ENCODE assay signal across 18 mouse cellular contexts in genomic region chr13:35085386-35085785, GRCm38 (mm10). TPM values are rescaled to one million over a fixed set of nuclear protein-coding genes. Genes with fewer than 3 reads are reported as not detected.
DNase-seq lines count a peak whose midpoint lies in the region; ATAC-seq and TF ChIP-seq lines count a peak whose summit lies in the region.
"Had no signal": no experiment of that assay in that cellular context is flagged by ENCODE, and none has a peak within 500 bp of the region (broad histone marks: within the 10 kb centered on the region; RNA-seq: fewer than 3 reads in every experiment).

No protein-coding gene starts in this region.

- no peaks in the 10 kb centered on the region for H3K27me3 ChIP-seq in hindbrain, postnatal 0 days (ENCODE audit: insufficient read depth, low read length)
- H3K27me3 ChIP-seq in hindbrain, embryonic 12.5 days: no peaks in the 10 kb centered on the region
- no peaks in the 10 kb centered on the region for H3K27me3 ChIP-seq in lung, embryonic 14.5 days (ENCODE audit: insufficient read depth, low read length)
- H3K27me3 ChIP-seq in small intestine, adult 2 months (ENCODE audit: control insufficient read depth, insufficient read depth, low read length): no peaks in the 10 kb centered on the region
- no peaks in the 10 kb centered on the region for H3K27me3 ChIP-seq in forebrain, embryonic 10.5 days (ENCODE audit: poor library complexity, severe bottlenecking)
- H3K27me3 ChIP-seq: embryonic facial prominence, embryonic 15.5 days; kidney, embryonic 15.5 days; lung, embryonic 15.5 days; midbrain, embryonic 12.5 days; neural tube, embryonic 15.5 days had no signal

- no peak for ATAC-seq in CD4-positive, CD25-positive, alpha-beta regulatory T cell, adult 4 months
- no peak for ATAC-seq in hindbrain, postnatal 0 days
- no peak for ATAC-seq in hindbrain, embryonic 12.5 days (ENCODE audit: low FRiP score)
- ATAC-seq in lung, embryonic 14.5 days (ENCODE audit: insufficient read depth): no peak
- ATAC-seq: forebrain, postnatal 0 days; inflammation-experienced regulatory T-cells, adult 6 months had no signal

- no peak overlapping the region for H3K9ac ChIP-seq in hindbrain, postnatal 0 days (replicated peaks; ENCODE audit: low read length)
- no peak overlapping the region for H3K9ac ChIP-seq in hindbrain, embryonic 12.5 days
- H3K9ac ChIP-seq in lung, embryonic 14.5 days: no peak overlapping the region
- H3K9ac ChIP-seq: embryonic facial prominence, embryonic 15.5 days; forebrain, postnatal 0 days; kidney, embryonic 15.5 days; lung, embryonic 15.5 days; midbrain, embryonic 12.5 days; neural tube, embryonic 15.5 days had no signal

- no peaks in the 10 kb centered on the region for H3K9me3 ChIP-seq in hindbrain, postnatal 0 days (ENCODE audit: low read length)
- H3K9me3 ChIP-seq in hindbrain, embryonic 12.5 days (replicated peaks): no peaks in the 10 kb centered on the region
- no peaks in the 10 kb centered on the region for H3K9me3 ChIP-seq in lung, embryonic 14.5 days (ENCODE audit: low read depth, low read length)
- no peaks in the 10 kb centered on the region for H3K9me3 ChIP-seq in forebrain, embryonic 10.5 days
- H3K9me3 ChIP-seq: embryonic facial prominence, embryonic 15.5 days; heart, embryonic 10.5 days; hindbrain, embryonic 10.5 days; kidney, embryonic 15.5 days; lung, embryonic 15.5 days; midbrain, embryonic 12.5 days; neural tube, embryonic 15.5 days had no signal

- 0 out of 2 replicates have a peak, but pooled peaks cover 3% of the 10 kb centered on the region for H3K4me1 ChIP-seq in hindbrain, postnatal 0 days (ENCODE audit: insufficient read depth, low read length)
- no peaks in the 10 kb centered on the region for H3K4me1 ChIP-seq in hindbrain, embryonic 12.5 days
- no peaks in the 10 kb centered on the region for H3K4me1 ChIP-seq in lung, embryonic 14.5 days (ENCODE audit: insufficient read depth)
- H3K4me1 ChIP-seq in small intestine, adult 2 months (ENCODE audit: control insufficient read depth, insufficient read depth, insufficient read length, low read length): no peaks in the 10 kb centered on the region; the same call in 1 of the 2 replicates
- no peaks in the 10 kb centered on the region for H3K4me1 ChIP-seq in forebrain, embryonic 10.5 days
- H3K4me1 ChIP-seq: embryonic facial prominence, embryonic 15.5 days; heart, embryonic 10.5 days; hindbrain, embryonic 10.5 days; kidney, embryonic 15.5 days; lung, embryonic 15.5 days; midbrain, embryonic 12.5 days; neural tube, embryonic 15.5 days had no signal

- peak; percentile 26 for DNase-seq in CD4-positive, CD25-positive, alpha-beta regulatory T cell, adult 2 months (ENCODE audit: low read depth, low spot score)
- no peak for DNase-seq in hindbrain, postnatal 0 days (ENCODE audit: low spot score)
- DNase-seq in lung, embryonic 14.5 days: no peak
- DNase-seq in lung, adult 18-20 months: no peak
- no peak for DNase-seq in forebrain, embryonic 10.5 days (ENCODE audit: extremely low spot score, low spot score)
- DNase-seq: adrenal gland, adult 8-10 months; forebrain, postnatal 0 days had no signal

- H3K36me3 ChIP-seq in hindbrain, postnatal 0 days (ENCODE audit: insufficient read depth, low read length): no peaks in the 10 kb centered on the region
- no peaks in the 10 kb centered on the region for H3K36me3 ChIP-seq in hindbrain, embryonic 12.5 days
- no peaks in the 10 kb centered on the region for H3K36me3 ChIP-seq in lung, embryonic 14.5 days (ENCODE audit: insufficient read depth)
- H3K36me3 ChIP-seq in small intestine, adult 2 months (ENCODE audit: control insufficient read depth, insufficient read depth, low read length): no peaks in the 10 kb centered on the region
- H3K36me3 ChIP-seq in forebrain, embryonic 10.5 days (replicated peaks): no peaks in the 10 kb centered on the region
- H3K36me3 ChIP-seq: embryonic facial prominence, embryonic 15.5 days; heart, embryonic 10.5 days; hindbrain, embryonic 10.5 days; kidney, embryonic 15.5 days; lung, embryonic 15.5 days; midbrain, embryonic 12.5 days; neural tube, embryonic 15.5 days had no signal

- H3K27ac ChIP-seq in hindbrain, postnatal 0 days: no peak overlapping the region
- no peak overlapping the region for H3K27ac ChIP-seq in hindbrain, embryonic 12.5 days
- H3K27ac ChIP-seq in lung, embryonic 14.5 days (ENCODE audit: low read depth): no peak overlapping the region
- H3K27ac ChIP-seq in small intestine, adult 2 months (ENCODE audit: insufficient read depth, low read depth, low read length): no peak overlapping the region
- H3K27ac ChIP-seq in forebrain, embryonic 10.5 days: no peak overlapping the region
- H3K27ac ChIP-seq: embryonic facial prominence, embryonic 15.5 days; heart, embryonic 10.5 days; hindbrain, embryonic 10.5 days; kidney, embryonic 15.5 days; lung, embryonic 15.5 days; midbrain, embryonic 12.5 days; neural tube, embryonic 15.5 days had no signal

- no peak overlapping the region for H3K4me2 ChIP-seq in hindbrain, postnatal 0 days (ENCODE audit: low read depth, low read length)
- H3K4me2 ChIP-seq in hindbrain, embryonic 12.5 days (replicated peaks): no peak overlapping the region
- H3K4me2 ChIP-seq in lung, embryonic 14.5 days: no peak overlapping the region
- H3K4me2 ChIP-seq: embryonic facial prominence, embryonic 15.5 days; kidney, embryonic 15.5 days; lung, embryonic 15.5 days; midbrain, embryonic 12.5 days; neural tube, embryonic 15.5 days had no signal

- no peak for TF ChIP-seq POLR2A in small intestine, adult 2 months (IDR thresholded peaks at IDR 0.05; ENCODE audit: low read depth, low read length)

- TF ChIP-seq CTCF in hindbrain, postnatal 0 days (IDR thresholded peaks at IDR 0.05; ENCODE audit: low read depth): peak; percentile 15; the same call in 1 of the 2 replicates
- 0 out of 2 replicates have a peak, but pooled peaks have one; percentile 22 for TF ChIP-seq CTCF in lung, embryonic 14.5 days (IDR thresholded peaks at IDR 0.05; ENCODE audit: low read depth)
- TF ChIP-seq CTCF in small intestine, adult 2 months (IDR thresholded peaks at IDR 0.05; ENCODE audit: extremely low read depth, insufficient read length, insufficient replicate concordance, low read depth, low read length): peak; percentile 25; the same call in 1 of the 2 replicates

- H3K4me3 ChIP-seq in hindbrain, postnatal 0 days (ENCODE audit: low read length): no peak overlapping the region
- H3K4me3 ChIP-seq in hindbrain, embryonic 12.5 days: no peak overlapping the region
- no peak overlapping the region for H3K4me3 ChIP-seq in lung, embryonic 14.5 days (ENCODE audit: low read depth, low read length)
- no peak overlapping the region for H3K4me3 ChIP-seq in small intestine, adult 2 months (ENCODE audit: low read depth, low read length)
- no peak overlapping the region for H3K4me3 ChIP-seq in forebrain, embryonic 10.5 days
- H3K4me3 ChIP-seq: embryonic facial prominence, embryonic 15.5 days; heart, embryonic 10.5 days; hindbrain, embryonic 10.5 days; kidney, embryonic 15.5 days; lung, embryonic 15.5 days; midbrain, embryonic 12.5 days; neural tube, embryonic 15.5 days had no signal

- WGBS in hindbrain, postnatal 0 days: 78% methylated on average over 3 of the region's 3 CpGs
- WGBS in hindbrain, embryonic 12.5 days: 82% methylated on average over 3 of the region's 3 CpGs
- WGBS in lung, embryonic 14.5 days: 65% methylated on average over 3 of the region's 3 CpGs
- WGBS in small intestine, adult 2 months: 45% methylated on average over 3 of the region's 3 CpGs
- 77% methylated on average over 3 of the region's 3 CpGs for WGBS in forebrain, embryonic 10.5 days

RNA-seq across cellular contexts. Expression of gene Eci2, which starts 58.5 kb away (rescaled TPM):
- 10 to 100 TPM; 81.0 to 95.7 TPM for polyA plus RNA-seq in CD4-positive, CD25-positive, alpha-beta regulatory T cell, adult 4 months (2017; shearing (Covaris generic))
- total RNA-seq in hindbrain, postnatal 0 days (2014; rRNA removed): 94.0 and 95.6 TPM in 2 replicates
- polyA plus RNA-seq in hindbrain, postnatal 0 days (2015; fragmentation: Nextera tagmentation; extraction: Ambion mirVana): 136 and 143 TPM in 2 replicates
- 122 TPM in 2 replicates for polyA plus RNA-seq in hindbrain, embryonic 12.5 days (2016; fragmentation: Nextera tagmentation; extraction: Ambion mirVana)
- polyA plus RNA-seq in lung, embryonic 14.5 days (2014; fragmentation: Nextera tagmentation; extraction: Ambion mirVana): 149 and 152 TPM in 2 replicates
- 8.6 and 14.9 TPM in 2 replicates for polyA plus RNA-seq in small intestine, adult 2 months (2012; rRNA removed)
- polyA plus RNA-seq in forebrain, embryonic 10.5 days (2016; fragmentation: Nextera tagmentation; extraction: Ambion mirVana): 86.4 and 87.2 TPM in 2 replicates
